Mouse (Mus musculus) midbrain, embryonic 14.5 days (tissue): ENCODE results near the gene Klhl24. TPM values are rescaled to one million over a fixed set of nuclear protein-coding genes. Genes with fewer than 3 reads are reported as not detected.

Experiments used
- ATAC-seq: fragments of 200-750 bp; cut with Nextera tagmentation; 2 replicates; pipeline ENCODE4 v1.8.0; 2017; ENCODE audit warnings: moderate number of reproducible peaks, moderate library complexity; ENCODE audit not compliant: low FRiP score, low TSS enrichment
- DNase-seq: peaks from one replicate; pipeline ENCODE4 v3.0.0-alpha.2; 2015
- H3K27ac ChIP-seq: fragments of 300-500 bp; sonication (generic); replicated peaks from 2 replicates; pipeline ENCODE4 v1.5.1; 2014; ENCODE audit warnings: mild to moderate bottlenecking, low read depth, low read length, moderate library complexity
- H3K27me3 ChIP-seq: fragments of 300-500 bp; sonication (generic); 2 replicates; pipeline ENCODE4 v1.6.1; 2014; ENCODE audit warnings: low read length, control low read depth, mixed read lengths; ENCODE audit not compliant: control insufficient read depth, insufficient read depth
- H3K36me3 ChIP-seq: fragments of 300-500 bp; sonication (generic); 2 replicates; pipeline ENCODE4 v1.6.1; 2014; ENCODE audit warnings: low read length, control low read depth; ENCODE audit not compliant: control insufficient read depth, insufficient read depth
- H3K4me1 ChIP-seq: fragments of 300-500 bp; sonication (generic); 2 replicates; pipeline ENCODE4 v1.6.1; 2014; ENCODE audit warnings: mild to moderate bottlenecking, antibody characterized with exemption, low read length, control low read depth; ENCODE audit not compliant: control insufficient read depth, insufficient read depth
- H3K4me2 ChIP-seq: fragments of 300-500 bp; sonication (generic); 2 replicates; pipeline ENCODE4 v1.6.1; 2014; ENCODE audit warnings: mild to moderate bottlenecking, low read length, moderate library complexity
- H3K4me3 ChIP-seq: fragments of 300-500 bp; sonication (generic); replicated peaks from 2 replicates; pipeline ENCODE4 v1.5.1; 2014; ENCODE audit warnings: low read depth, low read length
- H3K9ac ChIP-seq: fragments of 300-500 bp; sonication (generic); replicated peaks from 2 replicates; pipeline ENCODE4 v1.6.1; 2014; ENCODE audit warnings: mild to moderate bottlenecking, low read length, moderate library complexity
- H3K9me3 ChIP-seq: fragments of 300-500 bp; sonication (generic); 2 replicates; pipeline ENCODE4 v1.6.1; 2016; ENCODE audit warnings: low read length, control low read depth, mixed read lengths; ENCODE audit not compliant: control insufficient read depth
- WGBS: fragments of 180-500 bp; shearing (Covaris S2); extraction: QIAGEN DNeasy Blood & Tissue Kit; methylation state at CpG from one replicate; pipeline ENCODE4 v1.1.7; 2014; 5-methylcytosine and 5-hydroxymethylcytosine counted together
- polyA plus RNA-seq: library from polyadenylated mRNA; unstranded; fragments of >200 nt; fragmentation: Nextera tagmentation; extraction: Ambion mirVana; gene quantifications from 2 replicates; pipeline ENCODE4 v1.2.1, GENCODE M21; 2014

Gene Klhl24
- polyA plus RNA-seq, 1 experiment from 2014 or later = 71.3 TPM

GRCm38 (mm10) chr16:20090921-20091575 lies 6.3 kb upstream of the Klhl24 start:
- no peaks in the 10 kb centered on the region for H3K36me3 ChIP-seq
- 53% methylated on average over 5 of the region's 5 CpGs for WGBS
- no peaks in the 10 kb centered on the region for H3K4me1 ChIP-seq
- H3K27me3 ChIP-seq = no peaks in the 10 kb centered on the region
- DNase-seq = no peak
- H3K9ac ChIP-seq = no peak overlapping the region
- no peak overlapping the region for H3K4me3 ChIP-seq
- no peak overlapping the region for H3K4me2 ChIP-seq
- no peak overlapping the region for H3K27ac ChIP-seq
- H3K9me3 ChIP-seq = no peaks in the 10 kb centered on the region; the same call in 1 of the 2 replicates
- ATAC-seq = no peak

GRCm38 (mm10) chr16:20095966-20096365 lies 1.4 kb upstream of the Klhl24 start:
- H3K9me3 ChIP-seq = no peaks in the 10 kb centered on the region; the same call in 1 of the 2 replicates
- WGBS = 75% methylated on average over 2 of the region's 2 CpGs
- H3K27me3 ChIP-seq = no peaks in the 10 kb centered on the region
- no peak overlapping the region for H3K27ac ChIP-seq
- no peak overlapping the region for H3K9ac ChIP-seq
- peaks cover 8% of the 10 kb centered on the region; the same call in 1 of the 2 replicates for H3K4me1 ChIP-seq
- DNase-seq = peak; percentile 12
- H3K36me3 ChIP-seq = no peaks in the 10 kb centered on the region
- no peak for ATAC-seq
- H3K4me3 ChIP-seq = no peak overlapping the region
- no peak overlapping the region for H3K4me2 ChIP-seq

- ATAC-seq (peak; percentile 85), DNase-seq (peak; percentile 89)
- under 1% methylated on average over 61 of the region's 61 CpGs for WGBS
- peak overlapping the region; percentile 59 for H3K4me2 ChIP-seq
- H3K27ac ChIP-seq = peak overlapping the region; percentile 99
- peaks cover 5% of the 10 kb centered on the region; the same call in 1 of the 2 replicates for H3K36me3 ChIP-seq
- peak overlapping the region; percentile 98 for H3K4me3 ChIP-seq
- H3K9me3 ChIP-seq = peaks cover 5% of the 10 kb centered on the region
- H3K9ac ChIP-seq = peak overlapping the region; percentile 99
- peaks cover 8% of the 10 kb centered on the region; the same call in 1 of the 2 replicates for H3K4me1 ChIP-seq
- no peaks in the 10 kb centered on the region for H3K27me3 ChIP-seq
These were observed 501 bp downstream of the Klhl24 start for GRCm38 (mm10) chr16:20097711-20098374.

GRCm38 (mm10) chr16:20098375-20098727 lies 1.0 kb downstream of the Klhl24 start:
- H3K4me3 ChIP-seq = peak overlapping the region; percentile 98
- H3K27ac ChIP-seq = peak overlapping the region; percentile 99
- H3K9ac ChIP-seq = peak overlapping the region; percentile 99
- peaks cover 8% of the 10 kb centered on the region; the same call in 1 of the 2 replicates for H3K4me1 ChIP-seq
- no peak for ATAC-seq
- DNase-seq = no peak
- H3K9me3 ChIP-seq = peaks cover 7% of the 10 kb centered on the region
- 7% methylated on average over 4 of the region's 4 CpGs for WGBS
- peak overlapping the region; percentile 59 for H3K4me2 ChIP-seq
- no peaks in the 10 kb centered on the region for H3K27me3 ChIP-seq
- H3K36me3 ChIP-seq = peaks cover 9% of the 10 kb centered on the region

- Histone ChIP-seq H3K4me3 (0 out of 2 replicates have a peak overlapping the region, but pooled peaks have one; percentile 98), H3K9ac (no peak overlapping the region), H3K4me2 (peak overlapping the region; percentile 59), H3K36me3 (peaks cover 16% of the 10 kb centered on the region), H3K27ac (no peak overlapping the region), H3K4me1 (peaks cover 8% of the 10 kb centered on the region; the same call in 1 of the 2 replicates), H3K9me3 (peaks cover 13% of the 10 kb centered on the region), H3K27me3 (no peaks in the 10 kb centered on the region)
- DNase-seq = no peak
- ATAC-seq = no peak
- 95% methylated on average over 6 of the region's 6 CpGs for WGBS
These were observed 1.7 kb downstream of the Klhl24 start for GRCm38 (mm10) chr16:20098866-20099629.

- H3K4me1 ChIP-seq = 0 out of 2 replicates have a peak, but pooled peaks cover 3% of the 10 kb centered on the region
- H3K27ac ChIP-seq = no peak overlapping the region
- 95% methylated on average over 8 of the region's 8 CpGs for WGBS
- H3K27me3 ChIP-seq = no peaks in the 10 kb centered on the region
- H3K36me3 ChIP-seq = peaks cover 78% of the 10 kb centered on the region
- peaks cover 17% of the 10 kb centered on the region for H3K9me3 ChIP-seq
- ATAC-seq (no peak), DNase-seq (no peak)
- H3K4me2 ChIP-seq = no peak overlapping the region
- no peak overlapping the region for H3K9ac ChIP-seq
- no peak overlapping the region for H3K4me3 ChIP-seq
These were observed 9.7 kb downstream of the Klhl24 start for GRCm38 (mm10) chr16:20106996-20107395.

- no peak for DNase-seq
- Histone ChIP-seq H3K4me1 (0 out of 2 replicates have a peak, but pooled peaks cover 5% of the 10 kb centered on the region), H3K4me2 (no peak overlapping the region), H3K4me3 (no peak overlapping the region), H3K9me3 (peaks cover 3% of the 10 kb centered on the region), H3K36me3 (peaks cover 69% of the 10 kb centered on the region), H3K27ac (no peak overlapping the region), H3K27me3 (no peaks in the 10 kb centered on the region), H3K9ac (no peak overlapping the region)
- ATAC-seq = no peak
- 94% methylated on average over 6 of the region's 6 CpGs for WGBS
These were observed 11.6 kb downstream of the Klhl24 start for GRCm38 (mm10) chr16:20108961-20109360.

- H3K36me3 ChIP-seq = peaks cover 71% of the 10 kb centered on the region
- DNase-seq = no peak
These were observed 15.3 kb downstream of the Klhl24 start for GRCm38 (mm10) chr16:20112649-20113048.

More at GRCm38 (mm10) chr16:20112649-20113048, 15.3 kb downstream of the Klhl24 start:
- no peak overlapping the region for H3K4me2 ChIP-seq
- no peak overlapping the region for H3K9ac ChIP-seq
- WGBS = 86% methylated on average over 2 of the region's 2 CpGs
- H3K27ac ChIP-seq = no peak overlapping the region
- ATAC-seq = no peak; the same call in 1 of the 2 replicates
- H3K4me1 ChIP-seq = 0 out of 2 replicates have a peak, but pooled peaks cover 8% of the 10 kb centered on the region
- no peak overlapping the region for H3K4me3 ChIP-seq
- no peaks in the 10 kb centered on the region for H3K27me3 ChIP-seq
- no peaks in the 10 kb centered on the region for H3K9me3 ChIP-seq
